Mouse (Mus musculus): ENCODE data around the gene Tacr1. TPM values are rescaled to one million over a fixed set of nuclear protein-coding genes. Genes with fewer than 3 reads are reported as not detected.
A peak's percentile ranks its signal among the peaks of the same experiment; 100 is the strongest.

The Tacr1 gene
- polyA plus RNA-seq, 1 experiment from 2014 or later: 0.15 TPM

DNA sequence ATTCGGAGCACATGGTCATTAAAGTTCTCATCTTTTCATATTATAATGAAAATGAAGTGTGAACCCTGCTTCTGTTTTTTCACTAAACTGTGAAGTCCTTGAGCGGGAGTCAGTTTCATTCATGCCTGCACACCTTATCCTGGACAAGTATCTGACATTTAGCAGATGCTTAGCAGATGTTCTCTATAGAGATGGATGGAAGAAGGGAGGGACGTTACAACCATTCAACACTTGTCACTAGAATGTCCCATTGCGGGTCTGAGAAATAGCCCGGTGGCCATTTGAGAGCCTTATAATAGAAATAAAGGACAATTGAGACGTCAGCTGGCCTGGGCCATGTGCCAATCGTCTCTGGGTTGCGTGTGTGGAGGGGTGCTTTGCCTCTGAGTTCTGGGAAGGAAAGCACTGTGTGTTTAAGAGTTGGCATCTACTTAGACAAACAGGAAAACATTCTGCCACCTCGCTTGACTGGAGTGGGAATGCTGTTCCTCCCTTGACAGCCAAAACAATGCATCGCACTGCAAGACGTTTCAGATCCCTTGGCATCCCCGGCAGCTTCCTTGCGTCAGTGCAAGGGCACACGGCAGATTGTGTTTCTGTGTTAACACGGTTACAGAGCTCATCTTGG is 56.7 kb downstream of the Tacr1 start:
- H3K9me3 ChIP-seq: no peaks in the 10 kb centered on the region
- H3K27ac ChIP-seq: no peak overlapping the region
- 71% methylated on average over 15 of the region's 15 CpGs for WGBS
- H3K36me3 ChIP-seq: no peaks in the 10 kb centered on the region
- DNase-seq (ENCODE audit: low spot score): no peak
- H3K4me1 ChIP-seq: no peaks in the 10 kb centered on the region
- H3K4me3 ChIP-seq: no peak overlapping the region
- 0 out of 2 replicates have a peak, but pooled peaks cover 3% of the 10 kb centered on the region for H3K27me3 ChIP-seq (ENCODE audit: insufficient read depth, poor library complexity, severe bottlenecking)

DNA sequence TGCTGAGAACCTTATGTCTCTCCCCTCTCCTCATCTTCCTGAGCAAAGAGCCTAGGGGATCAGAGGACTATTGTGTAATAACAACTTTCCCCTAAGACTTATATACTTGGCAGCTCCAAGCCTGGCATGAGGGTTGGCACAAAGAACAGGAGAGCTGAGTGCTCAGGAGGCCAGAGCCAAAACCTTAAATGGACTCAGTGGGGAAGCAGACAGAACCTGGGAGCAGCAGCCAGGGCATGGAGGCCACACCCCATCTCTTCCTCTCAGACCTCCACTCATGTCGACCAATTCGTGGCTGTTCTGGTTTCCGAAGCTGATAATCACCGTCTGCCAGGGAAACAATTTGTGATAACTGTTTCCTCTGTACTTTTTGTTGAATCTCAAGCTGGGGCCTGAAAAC is 61.0 kb downstream of the Tacr1 start:
- Histone ChIP-seq H3K9me3 (no peaks in the 10 kb centered on the region), H3K36me3 (no peaks in the 10 kb centered on the region)
- WGBS: 27% methylated on average over 4 of the region's 4 CpGs

DNA sequence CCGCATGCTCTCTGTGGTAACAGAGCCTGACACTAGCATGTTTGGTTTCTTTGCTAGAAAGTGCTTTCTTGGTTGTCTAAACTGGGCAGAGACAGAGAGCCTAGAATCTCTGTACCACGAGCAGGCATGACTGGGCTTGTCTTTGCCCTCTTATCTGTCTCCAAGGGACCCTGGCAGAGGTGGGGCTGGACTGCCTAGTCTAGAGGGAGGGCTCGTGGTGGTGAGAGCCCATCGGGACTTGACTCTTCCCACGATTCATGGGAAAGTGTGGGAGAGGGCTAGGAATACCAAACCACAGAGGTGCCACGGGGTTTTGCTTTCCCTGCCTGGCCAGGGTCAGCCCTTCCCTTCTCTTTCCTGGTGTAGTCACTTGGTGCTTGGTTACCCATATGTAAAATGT is 72.3 kb downstream of the Tacr1 start:
- H3K4me1 ChIP-seq: peaks cover 7% of the 10 kb centered on the region; the same call in 1 of the 2 replicates
- H3K36me3 ChIP-seq: no peaks in the 10 kb centered on the region
- H3K4me3 ChIP-seq: no peak overlapping the region
- H3K27me3 ChIP-seq (ENCODE audit: insufficient read depth, poor library complexity, severe bottlenecking): peaks cover 12% of the 10 kb centered on the region; the same call in 1 of the 2 replicates
- DNase-seq (ENCODE audit: low spot score): no peak
- 50% methylated on average over 6 of the region's 6 CpGs for WGBS
- no peaks in the 10 kb centered on the region for H3K9me3 ChIP-seq
- peak overlapping the region; percentile 4; the same call in 1 of the 2 replicates for H3K27ac ChIP-seq

More for the DNA sequence above, 61.0 kb downstream of the Tacr1 start:
- DNase-seq (ENCODE audit: low spot score): no peak
- H3K4me3 ChIP-seq: no peak overlapping the region
- H3K4me1 ChIP-seq: peaks cover 3% of the 10 kb centered on the region; the same call in 1 of the 2 replicates
- H3K27ac ChIP-seq: no peak overlapping the region
- H3K27me3 ChIP-seq (ENCODE audit: insufficient read depth, poor library complexity, severe bottlenecking): no peaks in the 10 kb centered on the region

DNA sequence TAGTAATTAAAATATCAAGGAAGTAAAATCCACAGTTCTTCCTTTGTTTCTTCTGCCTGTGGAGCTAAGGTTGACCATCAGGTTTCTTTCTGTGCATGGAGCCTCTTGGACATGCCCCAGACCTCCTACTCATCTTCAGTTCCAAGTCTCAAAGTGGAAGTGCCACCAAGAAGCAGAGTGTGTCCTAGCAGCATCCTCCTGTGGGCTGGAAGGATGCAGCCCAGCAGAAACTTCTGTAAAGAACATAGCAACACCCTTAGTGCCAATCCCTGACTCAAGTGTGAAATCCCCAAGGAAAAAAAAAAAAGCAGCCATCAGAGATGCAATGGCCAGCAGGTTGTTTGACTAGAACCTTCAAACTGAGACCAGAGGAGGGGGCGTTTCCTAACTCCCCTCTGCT is 81.7 kb downstream of the Tacr1 start:
- Histone ChIP-seq H3K4me1 (no peaks in the 10 kb centered on the region), H3K27me3 (ENCODE audit: insufficient read depth, poor library complexity, severe bottlenecking) (peaks cover 7% of the 10 kb centered on the region; the same call in 1 of the 2 replicates), H3K36me3 (no peaks in the 10 kb centered on the region), H3K9me3 (no peaks in the 10 kb centered on the region), H3K27ac (no peak overlapping the region), H3K4me3 (no peak overlapping the region)
- DNase-seq (ENCODE audit: low spot score): no peak
- 89% methylated on average over 1 of the region's 1 CpGs for WGBS

DNA sequence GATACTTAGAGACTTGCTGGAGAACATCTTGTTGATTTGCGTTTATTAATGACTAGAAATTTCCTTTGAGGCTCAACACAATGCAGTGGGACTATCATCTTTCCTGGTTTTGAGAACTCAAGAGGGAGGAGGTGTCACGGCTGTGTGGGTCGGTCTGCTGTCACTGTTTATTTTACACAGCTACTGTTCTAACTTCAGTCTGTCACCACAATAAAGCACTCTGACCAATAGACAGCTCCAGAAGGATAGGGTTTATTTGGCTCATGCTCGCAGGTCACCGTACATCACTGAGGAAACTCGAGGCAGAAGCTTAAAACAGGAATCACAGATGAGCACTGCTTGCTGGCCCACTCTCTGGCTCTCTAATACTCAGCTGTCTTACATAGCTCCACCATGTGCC is 92.3 kb downstream of the Tacr1 start:
- no peaks in the 10 kb centered on the region for H3K4me1 ChIP-seq
- WGBS: 69% methylated on average over 6 of the region's 6 CpGs
- H3K27ac ChIP-seq: no peak overlapping the region
- no peaks in the 10 kb centered on the region for H3K9me3 ChIP-seq
- H3K36me3 ChIP-seq: no peaks in the 10 kb centered on the region
- no peak overlapping the region for H3K4me3 ChIP-seq
- 0 out of 2 replicates have a peak, but pooled peaks cover 5% of the 10 kb centered on the region for H3K27me3 ChIP-seq (ENCODE audit: insufficient read depth, poor library complexity, severe bottlenecking)
- DNase-seq (ENCODE audit: low spot score): no peak

DNA sequence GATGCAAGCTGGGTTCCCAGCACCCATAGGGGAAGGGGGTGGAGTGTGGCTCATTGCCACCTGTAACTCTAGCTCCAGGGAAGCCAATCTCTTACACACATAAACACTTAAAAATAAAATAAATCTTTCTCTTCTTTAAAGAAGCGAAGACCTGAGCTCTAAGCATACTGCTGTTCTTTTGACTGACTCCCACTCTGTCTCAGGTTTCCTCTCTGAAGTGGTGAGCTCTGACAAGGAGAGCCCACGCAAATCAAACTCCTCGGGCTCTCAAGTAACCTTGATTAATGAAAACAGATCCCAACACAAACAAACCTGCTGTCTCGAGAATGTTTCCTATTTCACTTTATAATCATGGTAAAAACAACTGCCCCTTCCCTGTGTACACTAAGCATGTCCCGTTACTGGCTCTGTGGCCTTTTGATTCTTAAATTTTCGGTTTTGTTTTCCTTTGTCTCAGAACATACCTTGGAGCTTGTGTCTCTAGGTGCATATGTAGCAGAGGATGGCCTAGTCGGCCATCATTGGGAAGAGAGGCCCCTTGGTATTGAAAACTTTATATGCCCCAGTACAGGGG is 108.8 kb downstream of the Tacr1 start:
- no peak overlapping the region for H3K4me3 ChIP-seq
- no peaks in the 10 kb centered on the region for H3K4me1 ChIP-seq
- DNase-seq (ENCODE audit: low spot score): peak; percentile 6
- no peaks in the 10 kb centered on the region for H3K36me3 ChIP-seq
- no peaks in the 10 kb centered on the region for H3K9me3 ChIP-seq
- 71% methylated on average over 7 of the region's 7 CpGs for WGBS
- H3K27me3 ChIP-seq (ENCODE audit: insufficient read depth, poor library complexity, severe bottlenecking): no peaks in the 10 kb centered on the region
- H3K27ac ChIP-seq: no peak overlapping the region

DNA sequence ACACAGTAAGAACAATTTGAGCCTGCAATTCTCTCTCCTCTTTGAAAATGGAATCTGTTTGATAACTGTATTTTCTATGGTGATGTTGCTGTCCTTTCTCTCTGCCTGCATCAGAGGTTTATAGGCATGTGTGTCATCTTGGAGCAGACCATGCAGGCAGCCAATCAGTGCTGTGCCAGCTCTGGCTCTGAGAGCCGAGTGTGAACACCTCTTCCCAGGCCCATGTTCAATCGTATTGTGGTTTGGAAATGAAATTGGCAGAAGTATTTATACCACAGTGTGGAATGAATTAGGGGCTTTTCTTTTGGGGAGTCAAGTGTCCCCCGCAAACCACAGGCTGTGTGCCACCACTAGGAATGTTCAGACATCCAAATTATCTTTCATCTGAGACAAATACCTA is 117.5 kb downstream of the Tacr1 start:
- WGBS: 77% methylated on average over 3 of the region's 3 CpGs
- Histone ChIP-seq H3K4me3 (no peak overlapping the region), H3K27me3 (ENCODE audit: insufficient read depth, poor library complexity, severe bottlenecking) (no peaks in the 10 kb centered on the region), H3K36me3 (no peaks in the 10 kb centered on the region), H3K9me3 (no peaks in the 10 kb centered on the region), H3K27ac (no peak overlapping the region), H3K4me1 (no peaks in the 10 kb centered on the region)
- DNase-seq (ENCODE audit: low spot score): peak; percentile 25

DNA sequence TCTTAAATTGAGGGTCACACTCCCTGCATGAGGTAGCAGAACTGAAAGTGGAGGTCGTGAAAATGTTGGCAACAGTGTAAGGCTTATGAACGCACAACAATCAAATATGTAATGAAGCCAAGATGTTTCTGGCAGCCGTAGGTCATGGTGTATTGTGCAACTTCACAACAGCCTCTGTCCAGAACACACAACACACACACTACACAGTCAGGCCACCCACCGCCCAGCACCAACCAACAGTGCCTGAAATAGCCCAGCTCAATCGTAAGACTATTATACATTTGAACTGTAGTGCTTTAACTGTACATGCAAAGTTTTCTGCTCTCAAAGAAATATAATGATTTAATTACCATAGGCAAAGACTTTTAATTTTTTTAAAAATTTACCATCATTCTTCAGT is 120.4 kb downstream of the Tacr1 start:
- 92% methylated on average over 5 of the region's 5 CpGs for WGBS
- Histone ChIP-seq H3K9me3 (no peaks in the 10 kb centered on the region), H3K27me3 (ENCODE audit: insufficient read depth, poor library complexity, severe bottlenecking) (no peaks in the 10 kb centered on the region), H3K36me3 (no peaks in the 10 kb centered on the region), H3K4me1 (no peaks in the 10 kb centered on the region), H3K27ac (no peak overlapping the region), H3K4me3 (no peak overlapping the region)
- peak; percentile 38 for DNase-seq (ENCODE audit: low spot score)

DNA sequence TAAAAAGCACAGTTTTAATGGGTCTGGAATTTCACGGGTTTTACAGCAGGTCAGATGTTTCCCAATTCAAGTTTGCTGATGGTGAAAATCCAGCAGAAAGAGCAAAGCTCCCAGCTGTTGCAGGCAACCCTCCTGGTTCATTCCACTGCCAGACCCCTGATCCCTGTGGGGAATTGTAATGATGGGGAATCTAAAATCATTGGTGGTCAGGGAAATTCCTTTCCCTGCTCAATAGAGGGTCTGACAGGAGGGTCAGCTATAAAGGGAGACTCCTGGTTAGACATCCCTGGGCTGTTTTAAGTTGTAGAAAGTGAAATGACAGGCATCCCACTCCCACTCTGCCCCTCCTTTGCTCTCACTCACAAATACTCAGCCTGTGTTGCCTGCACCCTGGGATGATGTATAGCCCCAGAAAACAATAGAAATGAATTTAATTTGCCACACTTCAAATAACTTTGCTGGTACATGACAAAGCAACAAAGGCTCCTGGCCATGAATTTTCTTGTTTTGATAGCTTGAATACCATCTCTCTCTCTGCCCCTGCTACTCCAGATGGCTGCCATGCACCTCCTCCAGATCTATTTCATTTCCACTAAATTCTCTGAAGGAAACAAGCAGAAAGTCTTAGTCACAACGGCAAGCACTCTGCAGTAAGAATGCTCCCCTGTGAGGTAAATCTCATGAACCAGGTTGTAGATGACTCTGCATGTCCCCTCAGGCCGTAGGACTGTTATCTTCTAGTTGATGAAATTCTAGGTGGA is 123.2 kb downstream of the Tacr1 start:
- 51% methylated on average over 3 of the region's 3 CpGs for WGBS
- Histone ChIP-seq H3K27me3 (ENCODE audit: insufficient read depth, poor library complexity, severe bottlenecking) (no peaks in the 10 kb centered on the region), H3K27ac (no peak overlapping the region), H3K9me3 (no peaks in the 10 kb centered on the region), H3K36me3 (no peaks in the 10 kb centered on the region), H3K4me3 (no peak overlapping the region), H3K4me1 (no peaks in the 10 kb centered on the region)
- DNase-seq (ENCODE audit: low spot score): peak; percentile 6

DNA sequence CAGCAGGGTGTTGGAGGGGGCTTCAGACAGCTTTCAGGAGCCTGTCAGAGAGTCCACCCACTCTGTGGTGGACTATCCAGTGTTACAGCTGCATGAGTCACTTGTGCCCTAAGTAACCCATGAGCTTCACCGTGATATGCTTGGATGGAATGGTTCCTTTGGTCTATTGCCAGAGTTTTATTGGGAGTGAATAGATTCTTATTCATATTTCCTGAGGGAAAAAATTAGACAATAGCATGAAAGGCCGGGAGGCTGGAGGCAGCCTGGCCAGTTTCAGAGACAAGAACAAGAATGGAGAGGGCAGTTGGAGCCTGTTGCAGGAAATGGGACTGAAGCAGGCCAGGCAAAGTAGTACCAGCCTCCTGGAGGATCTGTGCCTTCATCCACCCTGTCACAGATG is 126.5 kb downstream of the Tacr1 start:
- no peaks in the 10 kb centered on the region for H3K9me3 ChIP-seq
- 81% methylated on average over 2 of the region's 2 CpGs for WGBS
- no peak overlapping the region for H3K27ac ChIP-seq
- no peaks in the 10 kb centered on the region for H3K4me1 ChIP-seq
- no peaks in the 10 kb centered on the region for H3K36me3 ChIP-seq
- H3K27me3 ChIP-seq (ENCODE audit: insufficient read depth, poor library complexity, severe bottlenecking): no peaks in the 10 kb centered on the region
- no peak for DNase-seq (ENCODE audit: low spot score)
- no peak overlapping the region for H3K4me3 ChIP-seq

DNA sequence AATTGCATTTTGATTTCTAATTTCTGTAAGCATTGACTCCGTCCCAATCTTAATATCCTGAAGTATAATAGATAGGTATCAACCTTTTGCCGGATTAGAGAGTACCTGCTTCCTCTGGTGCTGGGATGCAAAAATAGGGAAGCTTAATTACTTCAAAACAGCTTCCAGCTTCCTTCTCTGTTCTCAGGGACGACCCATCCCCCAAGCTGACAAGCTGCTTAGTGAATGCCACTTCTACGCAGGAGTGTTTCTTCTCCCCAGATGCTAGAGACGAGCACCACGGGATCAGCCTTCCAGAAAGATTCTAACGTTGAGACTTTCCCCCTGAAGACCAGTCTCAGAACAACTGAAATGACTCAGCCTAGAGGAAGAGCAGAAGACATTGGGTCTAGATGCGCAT is 134.5 kb downstream of the Tacr1 start:
- DNase-seq (ENCODE audit: low spot score): no peak
- 46% methylated on average over 8 of the region's 8 CpGs for WGBS

DNA sequence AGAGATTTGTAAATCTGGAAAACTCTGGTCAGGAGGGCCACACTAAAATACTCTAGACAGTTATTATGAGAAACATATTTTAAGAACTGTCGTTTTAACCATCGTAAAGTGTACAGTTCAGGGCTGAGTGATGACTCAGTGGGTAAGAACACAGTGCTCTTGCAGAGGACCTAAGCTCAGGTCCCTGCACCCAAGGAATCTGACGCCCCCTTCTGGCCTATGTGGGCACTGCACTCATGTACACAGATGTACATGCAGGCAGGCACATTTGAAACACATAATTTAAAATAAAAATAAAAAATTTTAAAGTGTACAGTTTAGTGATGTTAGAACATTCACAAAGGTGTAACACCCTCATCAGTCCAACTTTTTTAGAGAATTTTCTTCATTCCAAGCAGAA is 147.1 kb downstream of the Tacr1 start:
- no peak overlapping the region for H3K27ac ChIP-seq
- H3K9me3 ChIP-seq: 0 out of 2 replicates have a peak, but pooled peaks cover 3% of the 10 kb centered on the region
- H3K36me3 ChIP-seq: no peaks in the 10 kb centered on the region
- no peaks in the 10 kb centered on the region for H3K27me3 ChIP-seq (ENCODE audit: insufficient read depth, poor library complexity, severe bottlenecking)
- 60% methylated on average over 3 of the region's 3 CpGs for WGBS
- H3K4me1 ChIP-seq: no peaks in the 10 kb centered on the region; the same call in 1 of the 2 replicates
- H3K4me3 ChIP-seq: no peak overlapping the region
- DNase-seq (ENCODE audit: low spot score): no peak

More for the DNA sequence above, 134.5 kb downstream of the Tacr1 start:
- Histone ChIP-seq H3K36me3 (no peaks in the 10 kb centered on the region), H3K27me3 (ENCODE audit: insufficient read depth, poor library complexity, severe bottlenecking) (0 out of 2 replicates have a peak, but pooled peaks cover 13% of the 10 kb centered on the region), H3K27ac (no peak overlapping the region), H3K4me1 (no peaks in the 10 kb centered on the region), H3K4me3 (no peak overlapping the region), H3K9me3 (no peaks in the 10 kb centered on the region)

DNA sequence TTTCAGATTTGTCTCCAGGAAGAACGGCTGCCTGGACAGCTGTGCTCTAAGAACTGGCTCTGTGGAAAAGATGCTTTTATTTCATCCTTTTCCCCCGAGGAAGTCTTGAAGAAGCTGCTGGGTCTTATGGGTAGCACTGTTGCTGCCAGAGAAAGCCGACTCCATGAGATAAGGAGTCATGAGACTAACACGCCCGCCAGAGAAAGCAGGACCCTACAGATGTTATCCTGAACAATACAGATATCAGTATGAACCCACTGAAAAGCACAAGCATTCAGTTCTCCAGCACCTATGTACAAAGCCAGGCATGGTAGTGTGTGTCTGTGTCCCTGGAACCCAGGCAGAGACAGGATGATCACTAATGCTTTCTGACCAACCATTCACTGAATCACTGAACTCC is 173.3 kb downstream of the Tacr1 start:
- H3K4me3 ChIP-seq: no peak overlapping the region
- no peak for DNase-seq (ENCODE audit: low spot score)
- 59% methylated on average over 5 of the region's 5 CpGs for WGBS
- no peak overlapping the region for H3K27ac ChIP-seq
- H3K27me3 ChIP-seq (ENCODE audit: insufficient read depth, poor library complexity, severe bottlenecking): no peaks in the 10 kb centered on the region
- no peaks in the 10 kb centered on the region for H3K9me3 ChIP-seq
- H3K4me1 ChIP-seq: no peaks in the 10 kb centered on the region
- H3K36me3 ChIP-seq: no peaks in the 10 kb centered on the region
